Mouse (Mus musculus): Measurements from ENCODE around the gene Foxn3.

GRCm38 (mm10) chr12:99321633-99322431 is 241.6 kb downstream of the Foxn3 start:
- TF ChIP-seq POLR2A (IDR thresholded peaks at IDR 0.05; ENCODE audit: low read depth, low read length): no peak
- TF ChIP-seq CTCF (IDR thresholded peaks at IDR 0.05; ENCODE audit: extremely low read depth, insufficient read depth, insufficient read length, insufficient replicate concordance): no peak

Data from spleen, adult 2 months (tissue).